Mouse (Mus musculus) erythroid progenitor cell, adult 5-6 weeks (primary cell): ENCODE results near the gene Tle1. TPM values are rescaled to one million over a fixed set of nuclear protein-coding genes. Genes with fewer than 3 reads are reported as not detected.

Source experiments
- ATAC-seq: replicated peaks from 2 replicates; pipeline ENCODE4 v1.8.0; 2016; ENCODE audit warnings: moderate number of reproducible peaks, mild to moderate bottlenecking, moderate TSS enrichment, inconsistent platforms; ENCODE audit not compliant: poor library complexity, low FRiP score, severe bottlenecking
- total RNA-seq, 2 experiments: library from RNA; stranded (forward) in 1 of 2; stranded (reverse) in 1 of 2; fragments of 150-400 nt in 1 of 2; fragments of 186-747, 209-891 nt in 1 of 2; gene quantifications; 2 replicates each; pipeline versions ENCODE4 v1.2.3 to v1.2.4; 2015 to 2017; ENCODE audit warnings: low replicate concordance in 2 of 2

The Tle1 gene
- total RNA-seq, 2 experiments from 2014 or later, result 1.8 to 4.6 TPM

- ATAC-seq, result no peak
These were observed 33.5 kb downstream of the Tle1 start for GRCm38 (mm10) chr4:72167171-72167570.

GRCm38 (mm10) chr4:72166561-72166960 lies 34.2 kb downstream of the Tle1 start:
- no peak for ATAC-seq

GRCm38 (mm10) chr4:72165765-72166164 lies 35.0 kb downstream of the Tle1 start:
- ATAC-seq, result no peak

- no peak for ATAC-seq
These were observed 38.1 kb downstream of the Tle1 start for GRCm38 (mm10) chr4:72162445-72163218.

- ATAC-seq, result no peak
These were observed 40.6 kb downstream of the Tle1 start for GRCm38 (mm10) chr4:72160102-72160511.

GRCm38 (mm10) chr4:72157931-72158371 lies 42.8 kb downstream of the Tle1 start:
- no peak for ATAC-seq

- no peak for ATAC-seq
These were observed 50.1 kb downstream of the Tle1 start for GRCm38 (mm10) chr4:72150460-72151131.

GRCm38 (mm10) chr4:72146003-72146402 lies 54.7 kb downstream of the Tle1 start:
- ATAC-seq, result no peak

- no peak for ATAC-seq
These were observed 56.2 kb downstream of the Tle1 start for GRCm38 (mm10) chr4:72144541-72144940.

- no peak for ATAC-seq
These were observed 60.0 kb downstream of the Tle1 start for GRCm38 (mm10) chr4:72140706-72141105.

GRCm38 (mm10) chr4:72139475-72140120 lies 61.1 kb downstream of the Tle1 start:
- ATAC-seq, result no peak

GRCm38 (mm10) chr4:72138264-72139080 lies 62.2 kb downstream of the Tle1 start:
- no peak for ATAC-seq

GRCm38 (mm10) chr4:72132646-72133045 lies 68.1 kb downstream of the Tle1 start:
- ATAC-seq, result no peak

- ATAC-seq, result no peak
These were observed 73.1 kb downstream of the Tle1 start for GRCm38 (mm10) chr4:72127596-72127995.

GRCm38 (mm10) chr4:72124790-72125189 lies 75.9 kb downstream of the Tle1 start:
- ATAC-seq, result no peak

- no peak for ATAC-seq
These were observed 77.9 kb downstream of the Tle1 start for GRCm38 (mm10) chr4:72122837-72123236.

GRCm38 (mm10) chr4:72122343-72122742 lies 78.4 kb downstream of the Tle1 start:
- no peak for ATAC-seq

- no peak for ATAC-seq
These were observed 80.7 kb downstream of the Tle1 start for GRCm38 (mm10) chr4:72120050-72120449.

GRCm38 (mm10) chr4:72105702-72106101 lies 95.0 kb downstream of the Tle1 start:
- ATAC-seq, result no peak

GRCm38 (mm10) chr4:72104186-72104585 lies 96.5 kb downstream of the Tle1 start:
- ATAC-seq, result no peak
